Mouse (Mus musculus) midbrain, embryonic 11.5 days (tissue): ENCODE data around the gene Olfr1279. TPM values are rescaled to one million over a fixed set of nuclear protein-coding genes. Genes with fewer than 3 reads are reported as not detected.
"Not testable (repeated sequence)": the region's sequence is repeated elsewhere in the genome, so short reads cannot be mapped to it uniquely, and the experiment has no call there.

ENCODE experiments used
- ATAC-seq: fragments of 200-750 bp; cut with Nextera tagmentation; 2 replicates; pipeline ENCODE4 v1.8.0; 2017; ENCODE audit warnings: moderate TSS enrichment, moderate library complexity; ENCODE audit not compliant: low FRiP score
- DNase-seq: peaks from one replicate; pipeline ENCODE4 v3.0.0; 2015; ENCODE audit warnings: low spot score; ENCODE audit errors: missing footprints
- H3K27ac ChIP-seq: fragments of 300-500 bp; sonication (generic); 2 replicates; pipeline ENCODE4 v1.5.1; 2014; ENCODE audit warnings: low read depth, low read length
- H3K27me3 ChIP-seq: fragments of 300-500 bp; sonication (generic); 2 replicates; pipeline ENCODE4 v1.6.1; 2014; ENCODE audit warnings: mild to moderate bottlenecking, low read length, moderate library complexity, mixed read lengths; ENCODE audit not compliant: control insufficient read depth, insufficient read depth
- H3K36me3 ChIP-seq: fragments of 300-500 bp; sonication (generic); 2 replicates; pipeline ENCODE4 v1.6.1; 2014; ENCODE audit warnings: mild to moderate bottlenecking, low read length, moderate library complexity, mixed read lengths; ENCODE audit not compliant: control insufficient read depth, insufficient read depth
- H3K4me1 ChIP-seq: fragments of 300-500 bp; sonication (generic); 2 replicates; pipeline ENCODE4 v1.6.1; 2014; ENCODE audit warnings: low read length; ENCODE audit not compliant: control insufficient read depth, insufficient read depth
- H3K4me2 ChIP-seq: fragments of 300-500 bp; sonication (generic); 2 replicates; pipeline ENCODE4 v1.6.1; 2014; ENCODE audit warnings: mild to moderate bottlenecking, moderate library complexity
- H3K4me3 ChIP-seq: fragments of 300-500 bp; sonication (generic); 2 replicates; pipeline ENCODE4 v1.5.1; 2014; ENCODE audit warnings: low read depth, low read length
- H3K9ac ChIP-seq: fragments of 300-500 bp; sonication (generic); 2 replicates; pipeline ENCODE4 v1.6.1; 2014; ENCODE audit warnings: low read length
- H3K9me3 ChIP-seq: fragments of 300-500 bp; sonication (generic); 2 replicates; pipeline ENCODE4 v1.6.1; 2016; ENCODE audit warnings: low read length; ENCODE audit not compliant: control insufficient read depth
- WGBS: fragments of 180-500 bp; shearing (Covaris S2); extraction: QIAGEN DNeasy Blood & Tissue Kit; methylation state at CpG from one replicate; pipeline ENCODE4 v1.1.7; 2014; 5-methylcytosine and 5-hydroxymethylcytosine counted together
- polyA plus RNA-seq: library from polyadenylated mRNA; unstranded; fragments of >200 nt; fragmentation: Nextera tagmentation; extraction: Ambion mirVana; gene quantifications from 2 replicates; pipeline ENCODE4 v1.2.1, GENCODE M21; 2014

Gene Olfr1279
- polyA plus RNA-seq: 0.04 TPM in 1 of 2 replicates, not detected in the other

DNA sequence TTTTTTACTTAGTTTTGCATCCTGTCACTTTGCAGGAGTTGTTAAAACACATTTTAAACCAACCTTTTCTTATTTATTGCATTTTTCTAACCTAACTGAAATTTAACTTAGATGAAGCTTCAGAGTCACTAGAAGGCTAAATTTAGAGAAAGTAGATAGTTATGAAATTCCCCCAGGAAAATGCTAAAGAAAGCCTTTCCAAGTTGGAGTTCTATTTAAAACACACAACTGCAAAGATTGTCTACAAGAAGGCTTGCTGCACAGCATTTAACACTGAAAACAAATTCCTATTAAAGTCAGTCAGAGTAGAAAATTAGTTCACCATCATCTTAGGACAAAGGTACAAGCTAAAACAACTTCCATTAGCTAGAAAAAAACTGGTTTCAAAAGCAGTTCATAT, at the start of gene Olfr1279:
Gene Olfr1279, plus strand, starts transcription at position 262 of the 400 bp plus-strand sequence.
- H3K27me3 ChIP-seq: no peaks in the 10 kb centered on the region
- DNase-seq (no peak), ATAC-seq (no peak)
- H3K9ac ChIP-seq: no peak within 1 kb of the TSS
- H3K4me2 ChIP-seq: no peak within 1 kb of the TSS
- H3K27ac ChIP-seq: no peak within 1 kb of the TSS
- no peaks in the 10 kb centered on the region for H3K9me3 ChIP-seq
- H3K4me1 ChIP-seq: no peaks in the 10 kb centered on the region
- no peaks in the 10 kb centered on the region for H3K36me3 ChIP-seq
- H3K4me3 ChIP-seq: no peak within 1 kb of the TSS

DNA sequence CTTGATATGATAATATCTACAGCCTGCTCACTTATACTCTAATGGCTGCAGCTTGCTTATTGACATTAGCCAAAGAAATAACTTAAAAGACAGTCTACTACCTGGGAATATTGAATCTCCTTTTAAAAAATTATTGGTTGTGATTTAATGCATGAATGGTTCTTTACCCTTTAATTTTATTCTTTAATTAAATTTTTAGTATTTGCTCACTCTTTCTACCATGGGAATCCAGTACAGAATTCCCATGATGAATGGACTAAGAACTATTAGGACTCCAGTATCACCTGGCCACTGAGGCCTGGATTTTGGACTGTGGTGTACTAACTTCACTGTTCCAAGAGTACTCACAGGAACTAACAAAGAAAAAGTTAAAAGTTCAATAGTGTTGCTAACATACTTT, 46.2 kb upstream of the Olfr1279 start, which contains the start of gene Olfr1276:
Gene Olfr1276, plus strand, starts transcription at position 301 of the 400 bp plus-strand sequence.
- ATAC-seq (no peak), DNase-seq (no peak)
- Histone ChIP-seq H3K9me3 (no peaks in the 10 kb centered on the region), H3K9ac (no peak within 1 kb of the TSS), H3K36me3 (no peaks in the 10 kb centered on the region), H3K27ac (no peak within 1 kb of the TSS), H3K4me1 (no peaks in the 10 kb centered on the region), H3K27me3 (no peaks in the 10 kb centered on the region), H3K4me2 (no peak within 1 kb of the TSS), H3K4me3 (no peak within 1 kb of the TSS)

DNA sequence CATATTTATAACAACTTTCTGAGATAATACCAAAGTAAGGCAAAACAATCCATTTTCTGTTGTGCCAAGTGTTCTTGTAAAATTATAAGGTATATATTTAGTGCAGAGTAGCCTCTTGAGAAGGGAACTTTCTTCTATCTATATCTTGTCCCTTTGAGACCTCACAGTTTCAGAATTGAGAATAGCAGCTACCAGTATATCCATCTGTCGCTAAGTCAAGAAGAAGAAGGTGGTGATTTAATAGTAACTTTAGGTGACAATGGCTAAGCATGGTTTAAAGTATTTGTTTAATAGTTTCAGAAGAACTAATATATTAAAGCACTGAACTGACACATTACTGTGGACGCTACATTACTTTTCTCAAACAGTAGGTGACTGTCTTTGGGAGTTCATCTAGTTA, 26.4 kb upstream of the Olfr1279 start, which contains the start of gene Olfr1277:
Gene Olfr1277, minus strand, starts transcription at position 101 of the 400 bp plus-strand sequence.
- ATAC-seq (no peak), DNase-seq (no peak)
- WGBS: 81% methylated on average over 2 of the region's 2 CpGs
- Histone ChIP-seq H3K36me3 (no peaks in the 10 kb centered on the region), H3K9me3 (no peaks in the 10 kb centered on the region), H3K4me1 (no peaks in the 10 kb centered on the region), H3K4me3 (no peak within 1 kb of the TSS), H3K4me2 (no peak within 1 kb of the TSS), H3K27ac (no peak within 1 kb of the TSS), H3K9ac (no peak within 1 kb of the TSS), H3K27me3 (no peaks in the 10 kb centered on the region)

DNA sequence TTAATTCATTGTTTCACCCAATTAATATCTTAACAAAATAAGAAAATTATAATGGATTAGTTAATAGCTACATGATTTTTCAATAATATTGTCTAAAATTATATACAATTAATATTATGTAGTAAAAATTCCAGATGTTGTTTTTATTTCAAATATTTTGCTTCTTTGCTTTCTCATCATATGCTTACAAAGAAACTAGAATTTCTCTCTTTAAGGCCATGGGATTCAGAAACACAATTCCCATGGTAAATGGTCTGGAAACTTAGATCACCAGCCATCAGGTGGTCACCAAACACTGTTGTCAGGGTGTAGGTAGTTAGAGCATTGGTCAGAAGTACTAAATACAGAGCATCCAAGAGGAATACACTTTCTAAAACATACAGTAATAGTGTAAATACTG, 10.6 kb upstream of the Olfr1279 start, which contains the start of gene Olfr1278:
Gene Olfr1278, plus strand, starts transcription at position 301 of the 400 bp plus-strand sequence.
- Histone ChIP-seq H3K27ac (no peak within 1 kb of the TSS), H3K4me1 (no peaks in the 10 kb centered on the region), H3K27me3 (no peaks in the 10 kb centered on the region), H3K9me3 (no peaks in the 10 kb centered on the region), H3K4me2 (no peak within 1 kb of the TSS), H3K9ac (no peak within 1 kb of the TSS), H3K4me3 (no peak within 1 kb of the TSS), H3K36me3 (no peaks in the 10 kb centered on the region)
- ATAC-seq (no peak), DNase-seq (no peak)

DNA sequence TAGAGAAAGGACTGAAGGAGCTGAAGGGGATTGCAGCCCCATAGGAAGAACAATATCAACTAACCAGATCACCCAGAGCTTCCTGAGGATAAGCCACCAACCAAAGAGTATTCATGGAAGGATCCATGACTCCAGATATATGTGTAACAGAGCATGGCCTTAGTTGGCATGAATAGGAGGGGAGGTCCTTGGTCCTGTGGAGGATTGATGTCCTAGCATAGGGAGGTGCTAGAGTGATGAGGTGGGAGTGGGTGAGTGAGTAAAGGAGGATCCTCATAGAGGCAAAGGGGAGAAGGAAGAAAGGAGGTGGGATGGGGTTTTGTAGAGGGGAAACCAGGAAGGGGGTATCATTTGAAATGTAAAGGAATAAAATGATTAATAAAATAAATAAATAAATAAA, 1.9 kb upstream of the Olfr1279 start:
- H3K4me3 ChIP-seq: no peak overlapping the region
- no peak overlapping the region for H3K9ac ChIP-seq
- H3K36me3 ChIP-seq: no peaks in the 10 kb centered on the region
- no peaks in the 10 kb centered on the region for H3K4me1 ChIP-seq
- DNase-seq: no peak
- no peak overlapping the region for H3K27ac ChIP-seq
- ATAC-seq: peak; percentile 58; the same call in 1 of the 2 replicates
- H3K4me2 ChIP-seq: no peak overlapping the region
- H3K9me3 ChIP-seq: no peaks in the 10 kb centered on the region
- no peaks in the 10 kb centered on the region for H3K27me3 ChIP-seq

DNA sequence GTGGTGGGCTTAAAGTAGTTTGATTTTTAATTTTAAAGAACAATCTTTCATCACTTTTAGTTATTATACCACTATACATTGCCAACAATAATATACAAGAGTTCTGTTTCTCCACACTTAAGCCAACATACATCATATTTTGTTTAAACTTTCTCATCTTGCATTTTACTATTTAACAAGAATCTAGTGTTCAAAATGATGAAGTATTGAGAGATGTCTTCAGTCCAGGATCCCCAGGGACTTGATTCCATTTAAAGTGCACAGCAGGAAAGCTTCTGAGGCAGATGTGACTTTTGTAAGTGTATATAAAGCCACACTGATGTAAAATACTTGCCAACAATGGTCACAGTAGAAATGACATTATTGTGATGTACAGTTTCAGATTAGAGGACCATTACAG, 13.3 kb downstream of the Olfr1279 start, which contains the start of gene Olfr1280:
Gene Olfr1280, plus strand, starts transcription at position 301 of the 400 bp plus-strand sequence.
- no peak within 1 kb of the TSS for H3K9ac ChIP-seq
- H3K27ac ChIP-seq: no peak within 1 kb of the TSS
- ATAC-seq (no peak), DNase-seq (no peak)
- no peaks in the 10 kb centered on the region for H3K27me3 ChIP-seq
- no peak within 1 kb of the TSS for H3K4me3 ChIP-seq
- no peaks in the 10 kb centered on the region for H3K36me3 ChIP-seq
- no peaks in the 10 kb centered on the region for H3K4me1 ChIP-seq
- no peaks in the 10 kb centered on the region for H3K9me3 ChIP-seq
- H3K4me2 ChIP-seq: no peak within 1 kb of the TSS

DNA sequence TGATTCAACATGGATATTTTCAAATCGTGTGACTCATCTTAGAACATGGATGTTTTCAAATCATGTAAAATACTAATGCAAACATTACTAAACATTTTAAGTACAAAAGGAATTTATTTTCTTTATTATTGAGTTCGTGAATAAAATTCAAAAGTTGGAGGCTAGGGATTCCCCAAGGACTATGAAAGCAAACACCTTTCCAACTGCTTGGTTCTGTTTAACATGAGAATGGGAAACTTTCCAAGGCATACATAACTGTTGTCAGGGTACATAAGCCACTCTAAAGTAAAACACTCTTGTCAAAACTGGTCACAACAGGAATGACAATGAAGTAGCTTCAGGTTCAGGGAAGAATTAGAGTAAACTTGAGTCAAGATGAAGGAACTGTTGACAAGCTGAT, 25.8 kb downstream of the Olfr1279 start, which contains the start of gene Olfr1281:
Gene Olfr1281, plus strand, starts transcription at position 301 of the 400 bp plus-strand sequence.
- H3K9ac ChIP-seq: no peak within 1 kb of the TSS
- no peak within 1 kb of the TSS for H3K4me3 ChIP-seq
- H3K4me2 ChIP-seq: no peak within 1 kb of the TSS
- H3K27me3 ChIP-seq: no peaks in the 10 kb centered on the region
- no peaks in the 10 kb centered on the region for H3K4me1 ChIP-seq
- no peaks in the 10 kb centered on the region for H3K36me3 ChIP-seq
- no peak within 1 kb of the TSS for H3K27ac ChIP-seq
- DNase-seq (no peak), ATAC-seq (no peak)
- no peaks in the 10 kb centered on the region for H3K9me3 ChIP-seq
- 80% methylated on average over 2 of the region's 2 CpGs for WGBS

DNA sequence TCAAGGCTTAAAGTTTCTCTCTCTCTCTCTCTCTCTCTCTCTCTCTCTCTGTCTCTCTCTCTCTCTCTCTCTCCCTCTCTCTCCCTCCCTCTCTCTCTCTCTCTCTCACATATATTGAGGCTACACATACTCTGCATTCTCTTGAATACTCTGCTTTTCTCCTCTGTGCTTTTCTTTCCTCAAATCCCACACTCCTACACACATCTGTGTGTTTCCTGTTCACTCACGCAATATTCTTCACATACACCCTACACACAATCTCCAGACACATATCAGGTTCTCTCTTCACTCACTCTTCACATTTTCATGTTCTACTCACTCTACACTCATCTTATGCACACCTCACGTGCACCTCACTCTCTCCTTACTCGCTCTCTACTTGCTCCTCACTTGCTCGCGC, 33.3 kb downstream of the Olfr1279 start:
- not testable (repeated sequence) for ATAC-seq, H3K9me3 ChIP-seq, DNase-seq, H3K4me2 ChIP-seq, H3K4me3 ChIP-seq, H3K27me3 ChIP-seq, H3K4me1 ChIP-seq, H3K36me3 ChIP-seq, H3K27ac ChIP-seq, H3K9ac ChIP-seq
- 89% methylated on average over 5 of the region's 5 CpGs for WGBS

DNA sequence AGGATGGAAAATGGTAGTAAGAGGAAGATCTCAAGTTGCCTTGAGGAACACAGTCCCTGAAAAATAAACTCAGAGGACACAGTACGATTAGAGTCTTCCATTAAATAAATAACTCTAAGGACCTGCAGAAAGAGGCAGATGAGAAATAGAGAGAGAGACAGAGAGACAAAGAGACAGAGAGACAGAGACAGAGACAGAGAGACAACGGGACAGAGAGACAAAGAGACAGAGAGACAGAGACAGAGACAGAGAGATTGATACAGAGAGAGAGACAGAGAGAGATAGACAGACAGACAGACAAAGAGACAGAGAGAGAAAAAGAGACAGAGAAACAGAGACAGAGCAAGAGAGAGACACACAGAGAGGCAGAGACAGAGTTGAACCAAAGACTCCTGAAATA, 35.5 kb downstream of the Olfr1279 start, which contains the start of gene Olfr1282:
Gene Olfr1282, minus strand, starts transcription at position 101 of the 400 bp plus-strand sequence.
- Histone ChIP-seq H3K4me3 (no peak within 1 kb of the TSS), H3K27ac (no peak within 1 kb of the TSS), H3K4me2 (no peak within 1 kb of the TSS), H3K4me1 (no peaks in the 10 kb centered on the region), H3K9ac (no peak within 1 kb of the TSS), H3K27me3 (no peaks in the 10 kb centered on the region), H3K9me3 (no peaks in the 10 kb centered on the region), H3K36me3 (no peaks in the 10 kb centered on the region)
- no peak for ATAC-seq
- no peak for DNase-seq
- WGBS: 75% methylated on average over 2 of the region's 2 CpGs
